Mouse (Mus musculus): Measurements from ENCODE around the gene Dusp22. TPM values are rescaled to one million over a fixed set of nuclear protein-coding genes. Genes with fewer than 3 reads are reported as not detected.

Gene Dusp22
- total RNA-seq, 1 experiment, result 6.9 TPM

GRCm38 (mm10) chr13:30642053-30642452, 17.7 kb upstream of the Dusp22 start:
- no peak overlapping the region for H3K27ac ChIP-seq (ENCODE audit: insufficient read depth, low read depth, low read length, poor library complexity, severe bottlenecking)
- H3K9me3 ChIP-seq (ENCODE audit: control insufficient read depth, insufficient read depth, low read depth, low read length), result no peaks in the 10 kb centered on the region
- in situ Hi-C loops (cut with MboI; ENCODE audit: low sequenced_read_pairs in 2 of 2, unreplicated experiment in 2 of 2), result no loop called here
- no peaks in the 10 kb centered on the region for H3K36me3 ChIP-seq (ENCODE audit: control insufficient read depth, insufficient read depth, low read length, poor library complexity, severe bottlenecking)
- no peak overlapping the region for H3K9ac ChIP-seq (ENCODE audit: insufficient read depth, low read depth, low read length, poor library complexity, severe bottlenecking)
- no peaks in the 10 kb centered on the region for H3K4me1 ChIP-seq (ENCODE audit: control insufficient read depth in 2 of 2, insufficient read depth in 2 of 2, low read length in 2 of 2, poor library complexity in 1 of 2)
- H3K4me3 ChIP-seq (ENCODE audit: insufficient read depth in 1 of 2, low read depth in 1 of 2, low read length in 2 of 2, poor library complexity in 1 of 2, severe bottlenecking in 1 of 2), result no peak overlapping the region
- no peak for DNase-seq (ENCODE audit: low read depth, low spot score)
- TF ChIP-seq ZNF384 (IDR thresholded peaks at IDR 0.05; ENCODE audit: low read depth, low read length) (no peak), CHD2 (IDR thresholded peaks at IDR 0.05; ENCODE audit: low read depth, low read length) (no peak), MAFK (IDR thresholded peaks at IDR 0.05; ENCODE audit: insufficient read depth, low read depth, low read length) (no peak), ZC3H11A (IDR thresholded peaks at IDR 0.05; ENCODE audit: borderline replicate concordance, low read depth, low read length) (no peak), HCFC1 (IDR thresholded peaks at IDR 0.05; ENCODE audit: borderline replicate concordance, insufficient read depth, low read length) (no peak)

GRCm38 (mm10) chr13:30648461-30648860, 11.3 kb upstream of the Dusp22 start:
- H3K4me3 ChIP-seq (ENCODE audit: insufficient read depth in 1 of 2, low read depth in 1 of 2, low read length in 2 of 2, poor library complexity in 1 of 2, severe bottlenecking in 1 of 2), result no peak overlapping the region
- no peaks in the 10 kb centered on the region for H3K9me3 ChIP-seq (ENCODE audit: control insufficient read depth, insufficient read depth, low read depth, low read length)
- no peaks in the 10 kb centered on the region for H3K36me3 ChIP-seq (ENCODE audit: control insufficient read depth, insufficient read depth, low read length, poor library complexity, severe bottlenecking)
- in situ Hi-C loops (cut with MboI; ENCODE audit: low sequenced_read_pairs in 2 of 2, unreplicated experiment in 2 of 2), result no loop called here
- no peak overlapping the region for H3K27ac ChIP-seq (ENCODE audit: insufficient read depth, low read depth, low read length, poor library complexity, severe bottlenecking)
- TF ChIP-seq HCFC1 (IDR thresholded peaks at IDR 0.05; ENCODE audit: borderline replicate concordance, insufficient read depth, low read length) (no peak), ZC3H11A (IDR thresholded peaks at IDR 0.05; ENCODE audit: borderline replicate concordance, low read depth, low read length) (no peak), ZNF384 (IDR thresholded peaks at IDR 0.05; ENCODE audit: low read depth, low read length) (no peak), MAFK (IDR thresholded peaks at IDR 0.05; ENCODE audit: insufficient read depth, low read depth, low read length) (no peak), CHD2 (IDR thresholded peaks at IDR 0.05; ENCODE audit: low read depth, low read length) (no peak)
- no peak overlapping the region for H3K9ac ChIP-seq (ENCODE audit: insufficient read depth, low read depth, low read length, poor library complexity, severe bottlenecking)
- no peak for DNase-seq (ENCODE audit: low read depth, low spot score)
- H3K4me1 ChIP-seq (ENCODE audit: control insufficient read depth in 2 of 2, insufficient read depth in 2 of 2, low read length in 2 of 2, poor library complexity in 1 of 2), result no peaks in the 10 kb centered on the region

- in situ Hi-C loops (cut with MboI; ENCODE audit: low sequenced_read_pairs in 2 of 2, unreplicated experiment in 2 of 2), result no loop called here
These were observed 10.6 kb upstream of the Dusp22 start for GRCm38 (mm10) chr13:30649197-30649596.

GRCm38 (mm10) chr13:30650684-30651083, 9.1 kb upstream of the Dusp22 start:
- DNase-seq (ENCODE audit: low read depth, low spot score), result no peak
- H3K9ac ChIP-seq (ENCODE audit: insufficient read depth, low read depth, low read length, poor library complexity, severe bottlenecking), result no peak overlapping the region
- no peaks in the 10 kb centered on the region for H3K9me3 ChIP-seq (ENCODE audit: control insufficient read depth, insufficient read depth, low read depth, low read length)
- H3K36me3 ChIP-seq (ENCODE audit: control insufficient read depth, insufficient read depth, low read length, poor library complexity, severe bottlenecking), result no peaks in the 10 kb centered on the region
- no peak overlapping the region for H3K4me3 ChIP-seq (ENCODE audit: insufficient read depth in 1 of 2, low read depth in 1 of 2, low read length in 2 of 2, poor library complexity in 1 of 2, severe bottlenecking in 1 of 2)
- no peak overlapping the region for H3K27ac ChIP-seq (ENCODE audit: insufficient read depth, low read depth, low read length, poor library complexity, severe bottlenecking)
- in situ Hi-C loops (cut with MboI; ENCODE audit: low sequenced_read_pairs in 2 of 2, unreplicated experiment in 2 of 2), result no loop called here
- TF ChIP-seq ZC3H11A (IDR thresholded peaks at IDR 0.05; ENCODE audit: borderline replicate concordance, low read depth, low read length) (no peak), CHD2 (IDR thresholded peaks at IDR 0.05; ENCODE audit: low read depth, low read length) (no peak), MAFK (IDR thresholded peaks at IDR 0.05; ENCODE audit: insufficient read depth, low read depth, low read length) (no peak), HCFC1 (IDR thresholded peaks at IDR 0.05; ENCODE audit: borderline replicate concordance, insufficient read depth, low read length) (no peak), ZNF384 (IDR thresholded peaks at IDR 0.05; ENCODE audit: low read depth, low read length) (no peak)
- no peaks in the 10 kb centered on the region for H3K4me1 ChIP-seq (ENCODE audit: control insufficient read depth in 2 of 2, insufficient read depth in 2 of 2, low read length in 2 of 2, poor library complexity in 1 of 2)

More at GRCm38 (mm10) chr13:30649197-30649596, 10.6 kb upstream of the Dusp22 start:
- Histone ChIP-seq H3K27ac (ENCODE audit: insufficient read depth, low read depth, low read length, poor library complexity, severe bottlenecking) (no peak overlapping the region), H3K36me3 (ENCODE audit: control insufficient read depth, insufficient read depth, low read length, poor library complexity, severe bottlenecking) (no peaks in the 10 kb centered on the region), H3K4me3 (ENCODE audit: insufficient read depth in 1 of 2, low read depth in 1 of 2, low read length in 2 of 2, poor library complexity in 1 of 2, severe bottlenecking in 1 of 2) (no peak overlapping the region), H3K9ac (ENCODE audit: insufficient read depth, low read depth, low read length, poor library complexity, severe bottlenecking) (no peak overlapping the region), H3K9me3 (ENCODE audit: control insufficient read depth, insufficient read depth, low read depth, low read length) (no peaks in the 10 kb centered on the region), H3K4me1 (ENCODE audit: control insufficient read depth in 2 of 2, insufficient read depth in 2 of 2, low read length in 2 of 2, poor library complexity in 1 of 2) (no peaks in the 10 kb centered on the region)
- no peak for TF ChIP-seq HCFC1 (IDR thresholded peaks at IDR 0.05; ENCODE audit: borderline replicate concordance, insufficient read depth, low read length)
- TF ChIP-seq ZNF384 (IDR thresholded peaks at IDR 0.05; ENCODE audit: low read depth, low read length), result no peak
- TF ChIP-seq CHD2 (IDR thresholded peaks at IDR 0.05; ENCODE audit: low read depth, low read length), result no peak
- TF ChIP-seq ZC3H11A (IDR thresholded peaks at IDR 0.05; ENCODE audit: borderline replicate concordance, low read depth, low read length), result no peak
- TF ChIP-seq MAFK (IDR thresholded peaks at IDR 0.05; ENCODE audit: insufficient read depth, low read depth, low read length), result no peak
- DNase-seq (ENCODE audit: low read depth, low spot score), result no peak

GRCm38 (mm10) chr13:30653051-30653450, 6.7 kb upstream of the Dusp22 start:
- no peak for DNase-seq (ENCODE audit: low read depth, low spot score)
- no peaks in the 10 kb centered on the region for H3K9me3 ChIP-seq (ENCODE audit: control insufficient read depth, insufficient read depth, low read depth, low read length)
- H3K9ac ChIP-seq (ENCODE audit: insufficient read depth, low read depth, low read length, poor library complexity, severe bottlenecking), result no peak overlapping the region
- in situ Hi-C loops (cut with MboI; ENCODE audit: low sequenced_read_pairs in 2 of 2, unreplicated experiment in 2 of 2), result no loop called here
- TF ChIP-seq MAFK (IDR thresholded peaks at IDR 0.05; ENCODE audit: insufficient read depth, low read depth, low read length) (no peak), ZNF384 (IDR thresholded peaks at IDR 0.05; ENCODE audit: low read depth, low read length) (no peak), CHD2 (IDR thresholded peaks at IDR 0.05; ENCODE audit: low read depth, low read length) (no peak), HCFC1 (IDR thresholded peaks at IDR 0.05; ENCODE audit: borderline replicate concordance, insufficient read depth, low read length) (no peak), ZC3H11A (IDR thresholded peaks at IDR 0.05; ENCODE audit: borderline replicate concordance, low read depth, low read length) (no peak)
- H3K4me3 ChIP-seq (ENCODE audit: insufficient read depth in 1 of 2, low read depth in 1 of 2, low read length in 2 of 2, poor library complexity in 1 of 2, severe bottlenecking in 1 of 2), result no peak overlapping the region
- no peaks in the 10 kb centered on the region for H3K4me1 ChIP-seq (ENCODE audit: control insufficient read depth in 2 of 2, insufficient read depth in 2 of 2, low read length in 2 of 2, poor library complexity in 1 of 2)
- no peaks in the 10 kb centered on the region for H3K36me3 ChIP-seq (ENCODE audit: control insufficient read depth, insufficient read depth, low read length, poor library complexity, severe bottlenecking)
- no peak overlapping the region for H3K27ac ChIP-seq (ENCODE audit: insufficient read depth, low read depth, low read length, poor library complexity, severe bottlenecking)

Data from ES-E14 (cell line).